Mouse (Mus musculus) kidney, adult 2 months (tissue): ENCODE measurements at regions not wholly inside any gene's neighbourhood (a gene's known extent, or its start where the extent isn't known, plus 50 kb on each side); places are given as distances from the start of the nearest gene placed in this dataset.

Source experiments
- CTCF ChIP-seq: fragments of 200-500 bp; conservative IDR thresholded peaks from 2 replicates; pipeline ENCODE4 v1.5.1; 2011; ENCODE audit warnings: low read depth, mild to moderate bottlenecking, control low read depth, low read length, moderate library complexity, mixed read lengths; ENCODE audit not compliant: insufficient read depth, insufficient read length
- POLR2A ChIP-seq: fragments of 200-500 bp; IDR thresholded peaks from one replicate; pipeline ENCODE4 v1.6.1; 2011; ENCODE audit warnings: low read depth, low read length, control low read depth

DNA sequence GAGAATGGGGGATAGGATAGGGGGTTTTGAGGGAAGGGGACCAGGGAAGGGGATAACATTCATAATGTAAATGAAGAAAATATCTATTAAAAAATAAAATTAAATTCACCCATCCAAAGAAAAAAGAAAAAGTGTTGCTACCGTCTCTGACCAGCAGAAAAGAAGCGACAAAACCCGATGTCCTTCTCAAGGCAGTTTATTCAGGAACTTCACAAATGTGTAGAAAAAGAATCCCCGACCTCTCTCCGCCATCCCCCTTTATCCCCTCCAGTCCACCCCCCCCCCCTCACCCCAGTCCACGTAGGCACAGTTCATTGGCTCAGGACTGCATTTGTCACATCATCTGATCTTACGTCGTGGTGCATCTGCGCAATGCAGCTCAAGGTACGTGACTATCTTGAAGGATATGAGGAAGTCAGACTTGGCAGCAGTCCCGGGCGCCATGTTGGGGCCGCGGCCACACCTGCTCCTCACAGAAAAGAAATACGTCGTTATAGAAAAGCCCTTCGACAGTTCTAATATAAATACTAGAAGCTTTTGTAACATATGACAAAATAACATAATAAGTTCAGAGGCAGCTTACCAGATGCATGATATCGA, 750.3 kb downstream of the Kcnj2 start:
- TF ChIP-seq POLR2A (no peak), CTCF (no peak)
